Mouse (Mus musculus) cerebellum, postnatal 36 days (tissue): ENCODE data around the gene Stxbp5.
A peak's percentile ranks its signal among the peaks of the same experiment; 100 is the strongest.

Experiments used
- DNase-seq, 2 experiments: peaks; one replicate each; pipeline ENCODE4 v3.0.0; 2021 to 2022; ENCODE audit warnings: mixed read lengths in 2 of 2

The Stxbp5 gene

GRCm38 (mm10) chr10:9857850-9858249, 43.0 kb downstream of the Stxbp5 start:
- DNase-seq, result no peak

- DNase-seq, result no peak
Observed at GRCm38 (mm10) chr10:9856792-9857191, 44.1 kb downstream of the Stxbp5 start.

DNA sequence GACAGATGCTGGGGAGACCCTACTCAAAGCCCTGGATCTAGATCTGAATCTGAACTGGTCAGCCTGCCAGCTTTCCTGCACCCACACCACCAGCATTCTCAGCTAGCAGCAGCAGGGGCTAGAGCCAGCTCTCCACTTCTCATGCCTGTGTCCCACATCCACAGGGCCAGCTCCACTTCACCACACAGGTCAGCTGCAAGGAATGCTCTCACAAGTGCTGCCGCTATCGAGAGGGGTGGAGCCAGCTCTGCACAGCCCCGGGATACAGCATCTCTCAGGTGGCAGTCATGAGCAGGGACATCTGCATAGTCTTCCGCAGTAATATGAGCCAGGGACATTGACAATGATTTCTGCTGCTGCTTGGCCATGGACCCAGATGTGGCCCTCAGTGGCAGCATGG, 54.5 kb downstream of the Stxbp5 start:
- DNase-seq, result no peak

GRCm38 (mm10) chr10:9839408-9839807, 61.5 kb downstream of the Stxbp5 start:
- DNase-seq, result no peak

DNA sequence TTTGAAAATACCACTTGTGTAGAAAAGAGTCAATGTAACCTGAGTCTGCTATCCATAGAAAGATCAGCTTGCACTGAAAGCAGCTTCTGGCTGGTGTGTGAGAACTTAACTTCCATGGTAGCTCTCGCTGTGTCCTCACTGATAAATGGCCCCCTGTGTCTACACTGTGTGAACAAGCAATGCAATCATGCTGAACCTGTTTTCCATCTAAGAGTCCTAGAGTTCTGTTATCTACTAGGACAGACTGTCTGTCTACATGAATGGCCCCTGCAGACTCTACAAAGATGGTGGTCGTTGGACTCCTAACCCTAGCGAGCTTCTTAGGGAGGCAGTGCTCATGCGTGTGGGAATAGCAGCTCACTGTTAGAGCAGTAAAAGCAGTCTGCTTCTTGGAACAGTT, 65.9 kb downstream of the Stxbp5 start:
- no peak for DNase-seq

DNA sequence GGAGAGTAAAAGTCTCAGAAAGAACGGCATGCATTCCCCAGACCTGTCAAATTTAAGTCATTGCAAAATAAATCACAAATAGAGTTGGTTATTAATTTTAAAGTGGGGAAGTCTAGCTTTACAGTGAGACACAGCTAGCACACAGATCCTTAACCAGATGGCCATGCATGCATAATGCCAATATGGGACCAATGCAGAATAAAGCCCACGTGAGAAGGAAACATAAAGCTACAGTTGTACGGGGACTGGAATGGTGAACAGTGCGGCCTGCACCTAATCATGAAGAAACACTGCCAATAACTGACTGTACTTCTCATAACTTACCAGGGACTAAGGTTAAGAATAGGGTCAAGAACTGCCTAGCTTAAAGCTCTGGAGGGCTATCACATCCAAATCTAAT, 67.9 kb downstream of the Stxbp5 start:
- DNase-seq, result no peak

DNA sequence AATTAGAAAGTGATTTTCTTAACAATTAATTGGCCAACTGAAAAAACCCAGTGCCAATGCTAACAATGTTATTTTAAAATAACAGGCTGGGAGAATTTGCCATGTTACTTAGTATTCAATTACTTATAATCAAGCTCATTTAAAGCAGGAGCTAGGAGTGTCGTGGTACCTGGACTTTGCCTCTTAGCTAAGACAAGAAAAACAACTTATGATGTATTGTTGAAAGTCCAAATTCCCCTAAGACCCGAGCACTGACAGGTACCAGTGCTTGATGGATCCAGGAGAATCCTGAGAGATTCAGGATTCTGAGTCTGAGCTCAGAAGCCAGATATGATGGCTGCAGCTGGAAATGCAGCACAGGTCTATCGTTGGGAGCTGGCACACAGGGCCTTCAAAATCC, 71.1 kb downstream of the Stxbp5 start:
- no peak for DNase-seq

DNA sequence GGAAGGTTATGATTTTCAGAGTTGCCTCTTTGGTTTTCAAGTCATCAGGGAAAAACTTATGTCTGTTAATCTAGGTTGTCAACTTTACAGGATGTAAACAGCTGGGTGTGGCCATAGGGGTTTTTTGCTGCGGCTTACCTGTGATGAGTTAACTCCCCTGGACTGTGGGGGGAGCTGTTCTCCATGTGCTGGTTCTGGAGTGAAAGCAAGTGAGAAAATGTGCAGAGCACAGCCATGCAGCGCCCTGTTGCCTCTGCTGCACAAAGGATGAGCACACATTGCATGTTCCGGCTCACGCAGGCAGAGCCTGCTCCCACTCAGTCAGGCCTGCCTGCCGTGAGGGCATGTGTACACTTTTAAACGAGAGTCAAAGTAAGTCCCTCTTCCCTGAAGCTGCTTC, 79.6 kb downstream of the Stxbp5 start:
- DNase-seq, result peak; percentile 31

GRCm38 (mm10) chr10:9818574-9818973, 82.3 kb downstream of the Stxbp5 start:
- DNase-seq, result no peak

DNA sequence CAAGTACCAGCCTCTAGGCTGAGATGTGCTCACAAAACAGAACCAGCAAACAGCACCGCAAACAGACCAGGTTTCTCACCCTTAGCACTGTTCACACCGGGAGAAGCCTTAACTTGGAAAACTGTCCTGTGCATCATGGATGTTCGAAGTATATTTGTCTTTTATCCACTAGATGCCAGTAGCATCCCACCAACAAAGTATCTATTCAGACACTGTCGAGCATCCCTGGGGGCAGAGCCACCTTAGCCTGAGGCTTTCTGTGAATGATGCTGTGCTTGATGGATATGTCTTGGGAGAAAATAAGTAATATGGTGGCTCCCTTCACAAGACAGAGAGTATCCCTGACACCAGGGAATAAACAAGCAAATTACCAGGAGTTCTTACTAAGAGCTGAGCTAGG, 87.0 kb downstream of the Stxbp5 start:
- DNase-seq, result peak in 1 of 2 experiments; percentile 43

GRCm38 (mm10) chr10:9807596-9807995, 93.3 kb downstream of the Stxbp5 start:
- no peak for DNase-seq

DNA sequence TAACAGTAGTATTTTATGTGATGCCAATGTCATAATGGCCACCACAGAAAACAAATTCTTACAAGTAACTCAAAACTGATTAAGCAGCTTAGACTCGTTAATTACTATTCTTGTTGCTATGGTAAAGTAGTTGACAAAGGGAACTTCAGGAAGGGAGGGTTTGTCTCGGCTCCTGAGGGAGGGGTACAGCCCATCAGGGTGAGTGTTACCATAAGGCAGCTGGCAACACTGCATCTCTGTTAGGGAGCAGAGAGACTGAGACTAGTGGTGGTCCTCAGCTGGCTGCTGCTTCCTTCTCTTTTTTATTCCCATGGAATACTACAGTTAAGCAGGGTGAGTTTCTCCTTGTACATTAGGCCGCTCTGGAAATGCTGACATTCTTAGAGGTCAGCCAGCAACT, 95.5 kb downstream of the Stxbp5 start:
- no peak for DNase-seq

GRCm38 (mm10) chr10:9803126-9803525, 97.8 kb downstream of the Stxbp5 start:
- no peak for DNase-seq

DNA sequence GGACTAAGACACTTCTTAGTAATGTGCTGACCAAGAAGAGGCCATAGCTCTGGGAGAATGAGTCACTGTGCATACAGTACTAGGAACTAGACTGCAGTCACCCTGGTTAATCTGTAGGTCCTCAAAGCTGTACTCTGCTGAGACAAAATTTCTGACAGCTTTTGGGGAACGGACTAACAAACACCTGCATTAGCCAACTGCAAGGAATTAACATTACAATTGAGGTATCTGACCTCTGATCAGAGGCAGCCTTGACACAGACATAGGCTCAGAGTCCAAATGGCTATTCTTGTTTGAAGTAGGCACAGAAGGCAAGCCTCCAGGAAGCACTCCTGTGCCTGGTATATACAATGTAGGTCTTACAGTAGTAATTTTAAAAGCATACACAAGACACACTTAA, 99.3 kb downstream of the Stxbp5 start:
- DNase-seq, result no peak

- DNase-seq, result no peak
Observed at GRCm38 (mm10) chr10:9799085-9799484, 101.8 kb downstream of the Stxbp5 start.

GRCm38 (mm10) chr10:9796429-9796828, 104.5 kb downstream of the Stxbp5 start:
- no peak for DNase-seq

DNA sequence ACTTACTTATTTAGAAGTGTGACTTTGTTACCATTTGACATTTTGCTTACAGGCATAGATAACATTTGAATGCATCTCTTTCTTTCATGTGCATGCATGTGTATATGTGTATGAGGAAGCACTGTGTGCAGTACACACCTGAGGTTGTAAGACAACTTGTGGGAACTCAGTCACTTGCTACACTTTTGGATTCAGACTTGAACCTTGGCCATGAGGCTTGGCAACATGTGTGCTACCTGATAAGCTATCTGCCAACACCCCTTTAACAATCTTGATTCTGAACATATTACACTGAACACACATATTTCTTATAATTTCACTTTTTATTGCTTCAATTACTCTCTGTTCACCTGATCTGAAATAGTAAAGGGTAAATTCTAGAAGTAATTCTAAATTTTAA, 106.5 kb downstream of the Stxbp5 start:
- no peak for DNase-seq

- DNase-seq, result no peak
Observed at GRCm38 (mm10) chr10:9790947-9791346, 109.9 kb downstream of the Stxbp5 start.

- DNase-seq, result no peak
Observed at GRCm38 (mm10) chr10:9786461-9786860, 114.4 kb downstream of the Stxbp5 start.

- no peak for DNase-seq
Observed at GRCm38 (mm10) chr10:9785651-9786050, 115.2 kb downstream of the Stxbp5 start.

DNA sequence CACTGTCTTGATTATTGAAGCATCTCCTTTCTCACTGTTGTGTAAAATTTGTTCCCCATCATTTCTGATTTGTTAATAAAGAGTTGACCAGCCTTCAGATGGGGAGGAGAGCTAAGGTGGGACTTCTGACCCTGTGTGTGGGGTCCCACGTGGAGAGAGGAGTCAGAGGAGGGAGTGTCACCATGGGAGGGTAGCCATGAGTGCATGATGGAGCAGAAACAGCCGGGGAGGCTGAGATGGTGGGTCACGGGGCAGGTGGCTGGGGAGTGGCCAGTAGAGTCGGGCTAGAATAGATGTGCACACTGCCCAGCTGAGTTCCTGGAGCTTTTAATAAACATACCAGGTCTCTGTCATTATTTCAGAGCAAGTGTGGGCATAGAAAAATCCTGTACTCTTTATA, 121.0 kb downstream of the Stxbp5 start:
- DNase-seq, result no peak

GRCm38 (mm10) chr10:9770261-9770660, 130.6 kb downstream of the Stxbp5 start:
- DNase-seq, result no peak

DNA sequence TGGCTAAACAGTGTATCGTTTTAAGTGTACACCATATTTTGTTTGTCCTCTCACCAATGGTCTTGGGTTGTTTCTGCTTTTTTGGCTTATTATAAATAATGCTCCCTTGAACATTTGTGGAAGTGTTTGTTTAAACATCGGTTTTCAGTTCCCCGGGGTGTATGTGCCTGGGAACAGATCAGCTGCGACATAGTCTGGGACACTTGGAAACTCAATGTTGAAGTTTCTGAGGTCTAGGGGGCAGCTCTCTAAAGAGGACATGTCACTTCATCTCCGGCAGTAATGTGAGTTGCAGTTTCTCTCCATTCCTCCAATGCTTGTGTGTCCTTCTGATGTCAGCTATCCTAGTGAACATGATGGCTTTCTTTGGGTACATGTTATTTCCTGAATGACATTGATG, 137.0 kb downstream of the Stxbp5 start:
- DNase-seq, result no peak

- DNase-seq, result no peak
Observed at GRCm38 (mm10) chr10:9760264-9760663, 140.6 kb downstream of the Stxbp5 start.

DNA sequence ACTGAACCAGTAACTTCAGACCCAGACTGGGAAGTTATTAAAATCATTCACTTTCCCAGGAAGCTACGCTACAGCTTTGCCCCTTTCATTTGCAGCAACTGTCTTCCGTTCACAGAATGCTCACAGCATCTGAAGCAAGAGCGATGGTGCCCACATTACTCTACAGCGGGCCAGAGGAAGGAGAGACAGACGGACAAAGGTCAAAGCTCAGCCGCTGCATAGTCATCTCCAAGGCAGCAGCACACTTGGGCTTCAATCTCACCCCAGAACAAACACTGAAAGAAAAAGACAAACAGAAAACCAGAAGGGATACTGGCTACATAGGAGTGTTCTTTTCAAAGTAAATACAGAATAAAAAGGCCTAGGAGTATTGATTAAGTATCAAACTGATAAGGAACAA, 144.3 kb downstream of the Stxbp5 start:
- no peak for DNase-seq
